Mouse (Mus musculus): Measurements from ENCODE around the gene Supt7l.

- TF ChIP-seq POLR2A (IDR thresholded peaks at IDR 0.05; ENCODE audit: borderline replicate concordance, extremely low read depth, insufficient read depth, insufficient read length, poor library complexity, severe bottlenecking) (no peak), CTCF (IDR thresholded peaks at IDR 0.05; ENCODE audit: borderline replicate concordance, extremely low read depth, insufficient read depth, insufficient read length) (no peak)
These were observed 42.2 kb downstream of the Supt7l start, which contains the start of gene 4930548H24Rik for GRCm38 (mm10) chr5:31485440-31485839.
